Mouse (Mus musculus) kidney, embryonic 14.5 days (tissue): ENCODE measurements around the gene U2af1l4. TPM values are rescaled to one million over a fixed set of nuclear protein-coding genes. Genes with fewer than 3 reads are reported as not detected.

Experiments used
- ATAC-seq: fragments of 200-750 bp; cut with Nextera tagmentation; 2 replicates; pipeline ENCODE4 v1.8.0; 2017; ENCODE audit warnings: moderate number of reproducible peaks, mild to moderate bottlenecking, moderate TSS enrichment, moderate library complexity; ENCODE audit not compliant: low FRiP score, low TSS enrichment
- H3K27ac ChIP-seq: fragments of 300-500 bp; sonication (generic); 2 replicates; pipeline ENCODE4 v1.5.1; 2014; ENCODE audit warnings: low read depth, mild to moderate bottlenecking, low read length, moderate library complexity, mixed read lengths
- H3K27me3 ChIP-seq: fragments of 300-500 bp; sonication (generic); 2 replicates; pipeline ENCODE4 v1.6.1; 2014; ENCODE audit warnings: mild to moderate bottlenecking, low read length; ENCODE audit not compliant: control insufficient read depth, insufficient read depth
- H3K36me3 ChIP-seq: fragments of 300-500 bp; sonication (generic); 2 replicates; pipeline ENCODE4 v1.6.1; 2014; ENCODE audit warnings: low read length, mixed read lengths; ENCODE audit not compliant: control insufficient read depth, insufficient read depth
- H3K4me1 ChIP-seq: fragments of 300-500 bp; sonication (generic); 2 replicates; pipeline ENCODE4 v1.6.1; 2014; ENCODE audit warnings: low read length, mixed read lengths; ENCODE audit not compliant: control insufficient read depth, insufficient read depth
- H3K4me2 ChIP-seq: fragments of 300-500 bp; sonication (generic); replicated peaks from 2 replicates; pipeline ENCODE4 v1.6.1; 2014; ENCODE audit warnings: low read depth, mild to moderate bottlenecking, low read length
- H3K4me3 ChIP-seq: fragments of 300-500 bp; sonication (generic); 2 replicates; pipeline ENCODE4 v1.5.1; 2014; ENCODE audit warnings: mild to moderate bottlenecking, low read length
- H3K9ac ChIP-seq: fragments of 300-500 bp; sonication (generic); 2 replicates; pipeline ENCODE4 v1.6.1; 2014; ENCODE audit warnings: low read depth, mild to moderate bottlenecking, low read length, moderate library complexity
- H3K9me3 ChIP-seq: fragments of 300-500 bp; sonication (generic); 2 replicates; pipeline ENCODE4 v1.6.1; 2016; ENCODE audit warnings: low read length; ENCODE audit not compliant: control insufficient read depth
- WGBS: fragments of 180-500 bp; shearing (Covaris S2); extraction: QIAGEN DNeasy Blood & Tissue Kit; methylation state at CpG from one replicate; pipeline ENCODE4 v1.1.7; 2014; 5-methylcytosine and 5-hydroxymethylcytosine counted together
- polyA plus RNA-seq: library from polyadenylated mRNA; unstranded; fragments of >200 nt; fragmentation: Nextera tagmentation; extraction: Ambion mirVana; gene quantifications from 2 replicates; pipeline ENCODE4 v1.2.1, GENCODE M21; 2014

The U2af1l4 gene
- polyA plus RNA-seq, 1 experiment from 2014 or later = 109 TPM

DNA sequence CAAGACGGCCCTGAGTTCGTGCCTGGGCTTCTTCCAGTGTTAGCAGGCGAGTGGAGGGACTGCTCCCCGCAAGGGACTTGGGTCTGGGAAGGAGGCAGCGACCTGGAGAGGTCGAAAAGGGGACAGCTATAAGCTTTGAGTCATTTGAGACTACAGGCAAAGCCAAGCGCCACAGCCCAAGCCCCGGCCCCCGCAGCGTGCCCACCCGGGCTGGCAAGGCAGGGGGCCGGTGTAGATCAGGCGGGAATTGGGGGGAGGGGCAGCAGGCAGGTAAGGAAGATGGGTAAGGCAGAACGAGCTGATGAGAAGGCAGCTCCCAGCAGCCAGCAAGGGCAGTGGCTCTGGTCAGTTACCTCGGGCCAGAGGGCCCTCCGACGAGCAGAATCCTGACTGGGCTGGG is 36.7 kb upstream of the U2af1l4 start:
- peaks cover 17% of the 10 kb centered on the region for H3K4me1 ChIP-seq
- H3K4me2 ChIP-seq = peak overlapping the region; percentile 30
- H3K4me3 ChIP-seq = 0 out of 2 replicates have a peak overlapping the region, but pooled peaks have one; percentile 8
- ATAC-seq = no peak; the same call in 1 of the 2 replicates
- H3K27me3 ChIP-seq = no peaks in the 10 kb centered on the region
- H3K27ac ChIP-seq = peak overlapping the region; percentile 70
- H3K9ac ChIP-seq = peak overlapping the region; percentile 25; the same call in 1 of the 2 replicates
- 11% methylated on average over 17 of the region's 17 CpGs for whole genome bisulfite sequencing
- peaks cover 61% of the 10 kb centered on the region for H3K36me3 ChIP-seq
- H3K9me3 ChIP-seq = no peaks in the 10 kb centered on the region

DNA sequence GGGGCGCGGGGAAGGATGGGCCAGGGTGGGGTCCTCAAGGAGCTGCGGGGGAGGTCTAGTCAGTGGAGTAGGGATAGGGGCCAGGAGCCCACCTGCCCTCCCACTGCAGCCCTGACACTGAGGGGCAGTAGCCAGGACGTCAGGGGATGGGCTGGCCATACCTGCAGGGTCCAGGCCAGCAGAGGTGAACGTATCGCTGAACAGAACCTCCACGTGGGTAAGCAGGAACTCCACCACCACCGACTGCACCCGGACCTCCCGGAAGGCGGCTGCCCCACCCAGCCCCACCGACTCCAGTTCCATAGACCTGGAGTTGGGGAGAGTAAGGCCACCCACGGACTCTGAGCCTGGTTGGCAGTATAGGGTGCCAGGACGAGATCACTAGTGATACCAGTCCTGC is 36.1 kb upstream of the U2af1l4 start:
- Histone ChIP-seq H3K9me3 (no peaks in the 10 kb centered on the region), H3K27me3 (no peaks in the 10 kb centered on the region), H3K27ac (no peak overlapping the region), H3K4me3 (no peak overlapping the region), H3K9ac (no peak overlapping the region), H3K4me1 (peaks cover 17% of the 10 kb centered on the region), H3K4me2 (no peak overlapping the region; the same call in 1 of the 2 replicates), H3K36me3 (peaks cover 67% of the 10 kb centered on the region)
- no peak for ATAC-seq
- 71% methylated on average over 14 of the region's 14 CpGs for WGBS

DNA sequence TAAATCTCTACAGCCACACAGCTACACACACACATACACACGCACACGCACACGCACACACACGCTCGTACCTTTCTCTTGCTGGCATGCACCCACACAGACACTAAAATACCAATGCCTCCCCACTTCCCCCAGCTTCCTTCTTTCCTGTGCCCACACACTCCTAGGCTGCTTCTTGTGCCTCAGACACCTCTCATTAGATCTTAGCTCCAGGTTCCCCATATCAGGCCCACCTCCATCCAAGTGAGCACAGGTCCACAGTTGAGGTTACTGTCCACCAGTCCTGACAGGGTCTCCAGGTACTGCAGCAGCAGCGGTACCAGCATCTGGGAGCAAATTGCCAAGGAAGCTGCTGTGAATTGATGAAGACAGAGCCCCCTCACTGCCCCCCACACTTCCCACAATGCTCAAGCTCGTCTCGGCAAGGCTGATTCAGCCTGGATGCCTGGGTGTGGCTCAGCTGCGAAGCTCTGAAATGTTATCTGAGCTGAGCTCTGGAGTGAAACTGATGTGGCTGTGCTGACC is 31.7 kb upstream of the U2af1l4 start:
- H3K4me2 ChIP-seq = no peak overlapping the region
- H3K27me3 ChIP-seq = no peaks in the 10 kb centered on the region
- H3K27ac ChIP-seq = no peak overlapping the region
- H3K9me3 ChIP-seq = no peaks in the 10 kb centered on the region
- H3K4me1 ChIP-seq = peaks cover 25% of the 10 kb centered on the region
- no peak overlapping the region for H3K4me3 ChIP-seq
- no peak overlapping the region for H3K9ac ChIP-seq
- 77% methylated on average over 9 of the region's 9 CpGs for WGBS
- H3K36me3 ChIP-seq = peaks cover 50% of the 10 kb centered on the region
- no peak for ATAC-seq

DNA sequence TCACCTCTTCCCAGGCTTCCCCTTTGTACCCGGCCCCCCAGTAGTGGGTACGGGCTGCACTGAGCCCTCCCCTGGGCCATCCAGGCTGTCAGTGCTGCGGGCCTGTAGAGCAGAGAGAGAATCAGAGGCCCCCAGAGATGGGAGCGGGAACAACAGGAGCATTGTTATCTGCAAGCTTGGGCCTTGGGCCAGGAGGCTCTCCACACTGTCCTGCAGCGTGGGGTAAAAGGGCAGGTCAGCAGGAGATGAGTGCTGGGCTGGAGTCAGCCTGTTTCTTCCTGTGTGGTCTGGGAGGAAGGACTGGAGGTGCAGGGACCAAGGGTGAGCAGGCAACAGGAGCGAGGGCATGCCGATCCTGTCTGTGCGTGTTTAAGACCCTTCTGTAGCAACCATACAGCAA is 30.2 kb upstream of the U2af1l4 start:
- Histone ChIP-seq H3K4me2 (no peak overlapping the region), H3K4me1 (peaks cover 18% of the 10 kb centered on the region), H3K27ac (no peak overlapping the region), H3K27me3 (no peaks in the 10 kb centered on the region), H3K36me3 (peaks cover 43% of the 10 kb centered on the region), H3K9ac (peak overlapping the region; percentile 28; the same call in 1 of the 2 replicates), H3K9me3 (no peaks in the 10 kb centered on the region), H3K4me3 (0 out of 2 replicates have a peak overlapping the region, but pooled peaks have one; percentile 73)
- 43% methylated on average over 8 of the region's 8 CpGs for WGBS
- no peak for ATAC-seq

DNA sequence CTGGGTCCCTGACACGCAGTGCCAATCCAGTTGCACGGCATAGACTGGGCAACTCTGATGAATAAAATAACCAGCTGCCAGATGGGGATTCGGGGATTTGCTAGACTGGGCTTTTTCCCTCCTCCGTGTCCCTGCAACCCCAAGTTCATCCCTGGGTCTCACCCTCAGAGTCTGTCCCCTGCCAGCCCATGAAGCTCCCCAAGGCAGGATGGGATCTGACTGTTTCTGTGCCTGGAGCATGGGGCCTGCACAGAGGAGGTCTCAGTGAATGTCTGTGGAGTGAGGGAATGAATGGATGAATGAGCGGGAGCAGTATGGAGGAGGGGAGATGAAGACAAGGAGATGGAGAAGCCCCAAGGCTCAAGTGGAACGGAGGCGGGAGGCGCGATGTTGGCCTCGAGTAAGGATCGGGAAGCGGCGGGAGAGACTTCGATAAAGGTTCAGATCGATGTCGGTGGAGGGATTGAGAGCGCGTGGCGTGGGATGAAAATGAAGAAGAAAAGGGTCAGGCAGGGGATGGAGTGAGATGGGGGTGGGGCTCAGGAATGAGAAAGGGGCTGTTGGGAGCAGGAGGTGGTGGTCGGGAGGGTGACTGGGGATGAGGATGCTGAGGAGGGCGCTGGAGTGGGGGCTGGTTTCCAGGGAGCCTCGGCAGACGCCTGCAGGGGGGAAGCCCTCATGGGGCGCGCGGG is 29.0 kb upstream of the U2af1l4 start:
- ATAC-seq = peak; percentile 47
- peaks cover 36% of the 10 kb centered on the region for H3K36me3 ChIP-seq
- H3K9me3 ChIP-seq = no peaks in the 10 kb centered on the region
- H3K4me2 ChIP-seq = peak overlapping the region; percentile 92
- H3K27me3 ChIP-seq = no peaks in the 10 kb centered on the region
- 10% methylated on average over 25 of the region's 26 CpGs for WGBS
- peaks cover 18% of the 10 kb centered on the region for H3K4me1 ChIP-seq
- H3K4me3 ChIP-seq = peak overlapping the region; percentile 73
- H3K27ac ChIP-seq = peak overlapping the region; percentile 47
- H3K9ac ChIP-seq = peak overlapping the region; percentile 78

DNA sequence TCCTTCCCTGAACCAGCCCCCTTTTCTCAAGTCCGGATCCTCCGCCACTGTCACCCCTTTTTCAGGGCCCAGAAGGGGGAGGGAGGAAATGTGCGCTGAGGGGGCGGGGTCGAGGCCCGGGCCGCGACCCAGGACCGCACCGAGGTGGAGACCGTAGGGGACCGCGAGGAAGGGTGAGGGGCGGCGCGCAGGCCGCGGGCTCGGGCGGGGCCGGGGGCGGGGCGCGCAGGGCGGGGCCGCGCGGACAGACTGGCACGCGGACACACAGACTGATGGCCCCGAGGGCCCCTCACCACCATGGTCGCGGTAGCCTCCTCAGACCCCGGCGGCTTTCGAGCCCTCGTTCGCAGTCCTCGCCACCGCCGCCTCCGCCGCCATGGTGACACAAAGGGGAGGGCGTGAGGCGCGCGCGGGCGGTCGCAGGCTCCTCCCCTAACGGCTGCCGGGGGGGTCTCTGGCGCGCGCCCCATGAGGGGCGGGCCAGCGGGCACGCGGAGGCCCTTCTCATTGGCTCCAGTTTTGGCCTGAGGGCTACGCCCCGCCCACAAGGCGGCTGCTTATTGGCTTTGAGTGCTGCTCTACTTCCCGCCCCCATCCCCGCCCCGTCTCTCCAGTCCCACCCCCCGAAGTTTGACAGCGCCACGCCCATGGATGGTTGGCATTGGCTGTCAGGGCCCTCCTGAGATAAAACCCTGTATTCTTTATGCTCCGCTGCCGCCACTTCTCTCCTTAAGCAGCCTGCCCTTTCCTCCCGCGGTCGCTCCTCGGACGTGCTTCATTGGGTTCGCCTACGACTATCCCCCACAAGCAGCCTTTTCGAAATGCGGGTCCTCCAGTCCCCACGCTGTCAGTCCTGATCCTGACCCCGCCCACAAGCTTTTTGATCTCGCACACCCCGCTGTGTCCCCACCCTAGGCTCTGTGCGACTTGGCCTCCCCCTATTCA is 28.2 kb upstream of the U2af1l4 start, which contains the start of gene Arhgap33:
Gene Arhgap33, minus strand, starts transcription at position 428 of the 945 bp plus-strand sequence.
- ATAC-seq = peak; percentile 93
- Histone ChIP-seq H3K4me2 (peak within 1 kb of the TSS; percentile 92), H3K27ac (peak within 1 kb of the TSS; percentile 47), H3K4me1 (peaks cover 18% of the 10 kb centered on the region), H3K27me3 (no peaks in the 10 kb centered on the region), H3K9me3 (no peaks in the 10 kb centered on the region), H3K9ac (peak within 1 kb of the TSS; percentile 78), H3K4me3 (peak within 1 kb of the TSS; percentile 73), H3K36me3 (peaks cover 34% of the 10 kb centered on the region)
- under 1% methylated on average over 55 of the region's 84 CpGs for WGBS

DNA sequence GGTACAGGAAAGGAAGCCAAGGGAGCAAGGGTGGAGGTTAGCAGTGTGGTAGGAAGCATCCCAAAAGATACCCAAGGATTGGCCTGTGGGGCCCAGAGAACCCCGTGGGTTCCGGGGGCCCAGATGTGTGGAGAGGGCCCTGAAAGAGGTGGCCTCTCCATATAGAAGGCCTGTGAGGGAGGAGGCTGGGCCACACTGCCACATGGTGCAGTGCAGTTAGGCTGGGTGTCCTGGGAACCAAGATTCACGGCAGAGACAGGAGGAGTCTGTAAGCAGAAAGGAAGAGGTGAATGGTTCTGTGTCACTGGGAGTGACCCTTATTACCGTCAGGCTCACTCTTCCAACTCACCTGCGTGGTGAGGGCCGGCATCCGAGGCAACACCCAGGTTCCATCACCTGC is 22.5 kb upstream of the U2af1l4 start:
- Histone ChIP-seq H3K4me1 (0 out of 2 replicates have a peak, but pooled peaks cover under 1% of the 10 kb centered on the region), H3K27me3 (no peaks in the 10 kb centered on the region), H3K27ac (no peak overlapping the region), H3K4me2 (no peak overlapping the region), H3K9ac (no peak overlapping the region), H3K36me3 (peaks cover 44% of the 10 kb centered on the region), H3K4me3 (no peak overlapping the region), H3K9me3 (no peaks in the 10 kb centered on the region)
- 89% methylated on average over 7 of the region's 7 CpGs for WGBS
- no peak for ATAC-seq

DNA sequence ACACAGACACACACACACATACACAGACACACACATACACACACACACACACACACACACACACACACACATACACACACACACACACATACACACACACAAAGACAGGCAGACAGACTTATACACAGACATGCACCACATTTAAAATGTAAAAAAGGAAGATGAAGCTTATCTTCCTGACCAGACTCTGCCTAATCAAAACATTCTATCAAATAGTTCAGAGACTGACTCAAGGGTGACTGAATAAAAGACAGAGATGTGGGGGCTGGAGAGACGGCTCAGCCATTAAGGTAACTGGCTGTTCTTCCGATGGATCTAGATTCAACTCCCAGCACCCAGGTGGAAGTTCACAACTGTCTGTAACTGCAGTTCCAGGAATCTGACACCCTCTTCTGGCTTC is 18.8 kb upstream of the U2af1l4 start:
- H3K4me1 ChIP-seq = no peaks in the 10 kb centered on the region
- no peak overlapping the region for H3K4me2 ChIP-seq
- H3K27ac ChIP-seq = no peak overlapping the region
- no peak overlapping the region for H3K4me3 ChIP-seq
- ATAC-seq = no peak
- H3K9me3 ChIP-seq = no peaks in the 10 kb centered on the region
- H3K27me3 ChIP-seq = no peaks in the 10 kb centered on the region
- peaks cover 66% of the 10 kb centered on the region for H3K36me3 ChIP-seq
- 87% methylated on average over 2 of the region's 2 CpGs for WGBS
- H3K9ac ChIP-seq = no peak overlapping the region
